ENCODE assay signal across 23 mouse cellular contexts in genomic region chr11:32032053-32032452, GRCm38 (mm10). TPM values are rescaled to one million over a fixed set of nuclear protein-coding genes. Genes with fewer than 3 reads are reported as not detected.
DNase-seq lines count a peak whose midpoint lies in the region; ATAC-seq and TF ChIP-seq lines count a peak whose summit lies in the region.
"Had no signal": no experiment of that assay in that cellular context is flagged by ENCODE, and none has a peak within 500 bp of the region (broad histone marks: within the 10 kb centered on the region; RNA-seq: fewer than 3 reads in every experiment).

No protein-coding gene starts in this region.

- no peak for TF ChIP-seq CTCF in lung, embryonic 14.5 days (IDR thresholded peaks at IDR 0.05; ENCODE audit: low read depth)

- H3K9me3 ChIP-seq in forebrain, embryonic 15.5 days = no peaks in the 10 kb centered on the region
- no peaks in the 10 kb centered on the region for H3K9me3 ChIP-seq in forebrain, embryonic 11.5 days (ENCODE audit: control insufficient read depth, low read length)
- H3K9me3 ChIP-seq in lung, embryonic 14.5 days (ENCODE audit: low read depth, low read length) = no peaks in the 10 kb centered on the region
- no peaks in the 10 kb centered on the region for H3K9me3 ChIP-seq in lung, embryonic 15.5 days
- H3K9me3 ChIP-seq in midbrain, embryonic 15.5 days = no peaks in the 10 kb centered on the region
- H3K9me3 ChIP-seq in midbrain, embryonic 11.5 days (ENCODE audit: control insufficient read depth, low read length) = no peaks in the 10 kb centered on the region
- H3K9me3 ChIP-seq: G1E had no signal

- no peak overlapping the region for H3K4me3 ChIP-seq in forebrain, embryonic 15.5 days
- no peak overlapping the region for H3K4me3 ChIP-seq in forebrain, embryonic 11.5 days (ENCODE audit: low read depth, low read length)
- no peak overlapping the region for H3K4me3 ChIP-seq in lung, embryonic 14.5 days (ENCODE audit: low read depth, low read length)
- H3K4me3 ChIP-seq in lung, embryonic 15.5 days = no peak overlapping the region
- no peak overlapping the region for H3K4me3 ChIP-seq in midbrain, embryonic 15.5 days
- no peak overlapping the region for H3K4me3 ChIP-seq in midbrain, embryonic 11.5 days (ENCODE audit: low read depth, low read length)

- peaks cover 20% of the 10 kb centered on the region; the same call in 1 of the 2 replicates for H3K36me3 ChIP-seq in forebrain, embryonic 15.5 days
- no peaks in the 10 kb centered on the region for H3K36me3 ChIP-seq in forebrain, embryonic 11.5 days (ENCODE audit: control insufficient read depth, insufficient read depth, low read length)
- no peaks in the 10 kb centered on the region for H3K36me3 ChIP-seq in lung, embryonic 14.5 days (ENCODE audit: insufficient read depth)
- no peaks in the 10 kb centered on the region for H3K36me3 ChIP-seq in lung, embryonic 15.5 days
- H3K36me3 ChIP-seq in midbrain, embryonic 15.5 days (replicated peaks) = no peaks in the 10 kb centered on the region
- H3K36me3 ChIP-seq in midbrain, embryonic 11.5 days (ENCODE audit: control insufficient read depth, insufficient read depth, low read length) = no peaks in the 10 kb centered on the region
- H3K36me3 ChIP-seq: G1E had no signal

- H3K27ac ChIP-seq in forebrain, embryonic 15.5 days (replicated peaks) = peak overlapping the region; percentile 43; the same call in 1 of the 2 replicates
- H3K27ac ChIP-seq in forebrain, embryonic 11.5 days (ENCODE audit: low read depth, low read length) = no peak overlapping the region
- no peak overlapping the region for H3K27ac ChIP-seq in lung, embryonic 14.5 days (ENCODE audit: low read depth)
- no peak overlapping the region for H3K27ac ChIP-seq in lung, embryonic 15.5 days
- H3K27ac ChIP-seq in midbrain, embryonic 15.5 days = peak overlapping the region; percentile 26; the same call in 1 of the 2 replicates
- no peak overlapping the region for H3K27ac ChIP-seq in midbrain, embryonic 11.5 days (ENCODE audit: low read depth, low read length)

- no peaks in the 10 kb centered on the region for H3K27me3 ChIP-seq in forebrain, embryonic 15.5 days
- H3K27me3 ChIP-seq in forebrain, embryonic 11.5 days (ENCODE audit: control insufficient read depth, insufficient read depth, low read length) = no peaks in the 10 kb centered on the region
- H3K27me3 ChIP-seq in lung, embryonic 14.5 days (ENCODE audit: insufficient read depth, low read length) = no peaks in the 10 kb centered on the region
- no peaks in the 10 kb centered on the region for H3K27me3 ChIP-seq in lung, embryonic 15.5 days
- no peaks in the 10 kb centered on the region for H3K27me3 ChIP-seq in midbrain, embryonic 15.5 days (replicated peaks)
- no peaks in the 10 kb centered on the region for H3K27me3 ChIP-seq in midbrain, embryonic 11.5 days (ENCODE audit: control insufficient read depth, insufficient read depth, low read length)
- H3K27me3 ChIP-seq: CH12.LX, Patski had no signal

- no peak for ATAC-seq in forebrain, embryonic 15.5 days (replicated peaks)
- no peak for ATAC-seq in forebrain, embryonic 11.5 days (replicated peaks; ENCODE audit: low FRiP score)
- ATAC-seq in lung, embryonic 14.5 days (ENCODE audit: insufficient read depth) = peak; percentile 63
- ATAC-seq in lung, embryonic 15.5 days (ENCODE audit: borderline replicate concordance, extremely low read depth, low FRiP score, low TSS enrichment) = peak; percentile 8; the same call in 1 of the 2 replicates
- ATAC-seq in midbrain, embryonic 15.5 days (replicated peaks) = no peak
- no peak for ATAC-seq in midbrain, embryonic 11.5 days (ENCODE audit: low FRiP score)
- ATAC-seq: activated CD4-positive, CD25-positive, alpha-beta regulatory T cell, adult 4 months; CD4-positive, CD25-positive, alpha-beta regulatory T cell, adult 4 months; Patski had no signal

- no peak for DNase-seq in forebrain, embryonic 11.5 days (ENCODE audit: low spot score)
- DNase-seq in lung, embryonic 14.5 days = peak; percentile 75
- DNase-seq in lung, adult 18-20 months = no peak
- no peak for DNase-seq in lung, postnatal 4 days
- no peak for DNase-seq in midbrain, embryonic 11.5 days (ENCODE audit: low spot score, missing footprints)
- DNase-seq: adrenal gland, adult 2 months; adrenal gland, adult 8-10 months; adrenal gland, postnatal 10 days; adrenal gland, postnatal 14 days; adrenal gland, postnatal 25 days; adrenal gland, postnatal 36 days; B cell, adult 2 months; cerebellum, adult 11 months; cerebellum, adult 11-12 months had no signal

- WGBS in forebrain, embryonic 15.5 days = 73% methylated on average over 9 of the region's 9 CpGs
- 85% methylated on average over 9 of the region's 9 CpGs for WGBS in forebrain, embryonic 11.5 days
- WGBS in lung, embryonic 14.5 days = 29% methylated on average over 9 of the region's 9 CpGs
- 37% methylated on average over 9 of the region's 9 CpGs for WGBS in lung, embryonic 15.5 days
- 84% methylated on average over 9 of the region's 9 CpGs for WGBS in midbrain, embryonic 15.5 days
- WGBS in midbrain, embryonic 11.5 days = 81% methylated on average over 9 of the region's 9 CpGs

- no peak overlapping the region for H3K9ac ChIP-seq in forebrain, embryonic 15.5 days (replicated peaks)
- no peak overlapping the region for H3K9ac ChIP-seq in forebrain, embryonic 11.5 days (ENCODE audit: low read length)
- no peak overlapping the region for H3K9ac ChIP-seq in lung, embryonic 14.5 days
- H3K9ac ChIP-seq in lung, embryonic 15.5 days = no peak overlapping the region
- no peak overlapping the region for H3K9ac ChIP-seq in midbrain, embryonic 15.5 days
- H3K9ac ChIP-seq in midbrain, embryonic 11.5 days (ENCODE audit: low read length) = no peak overlapping the region

- H3K4me1 ChIP-seq in forebrain, embryonic 15.5 days = peaks cover 68% of the 10 kb centered on the region
- H3K4me1 ChIP-seq in forebrain, embryonic 11.5 days (replicated peaks; ENCODE audit: control insufficient read depth, insufficient read depth, low read length) = 0 out of 2 replicates have a peak, but pooled peaks cover 2% of the 10 kb centered on the region
- no peaks in the 10 kb centered on the region for H3K4me1 ChIP-seq in lung, embryonic 14.5 days (ENCODE audit: insufficient read depth)
- H3K4me1 ChIP-seq in lung, embryonic 15.5 days = 0 out of 2 replicates have a peak, but pooled peaks cover 4% of the 10 kb centered on the region
- peaks cover 60% of the 10 kb centered on the region for H3K4me1 ChIP-seq in midbrain, embryonic 15.5 days
- peaks cover 10% of the 10 kb centered on the region for H3K4me1 ChIP-seq in midbrain, embryonic 11.5 days (ENCODE audit: control insufficient read depth, insufficient read depth, low read length)

- H3K4me2 ChIP-seq in forebrain, embryonic 15.5 days (replicated peaks) = no peak overlapping the region
- no peak overlapping the region for H3K4me2 ChIP-seq in forebrain, embryonic 11.5 days (ENCODE audit: low read depth, low read length, severe bottlenecking)
- H3K4me2 ChIP-seq in lung, embryonic 14.5 days = no peak overlapping the region
- H3K4me2 ChIP-seq in lung, embryonic 15.5 days = no peak overlapping the region
- no peak overlapping the region for H3K4me2 ChIP-seq in midbrain, embryonic 15.5 days
- H3K4me2 ChIP-seq in midbrain, embryonic 11.5 days = no peak overlapping the region

RNA-seq across cellular contexts. Expression of gene Nsg2, which starts 31.8 kb away (rescaled TPM):
- 677 and 717 TPM in 2 replicates for polyA plus RNA-seq in forebrain, embryonic 15.5 days (2015; fragmentation: Nextera tagmentation; extraction: Ambion mirVana)
- 24.9 and 27.1 TPM in 2 replicates for polyA plus RNA-seq in forebrain, embryonic 11.5 days (2014; fragmentation: Nextera tagmentation; extraction: Ambion mirVana)
- polyA plus RNA-seq in lung, embryonic 14.5 days (2014; fragmentation: Nextera tagmentation; extraction: Ambion mirVana) = 0.25 and 0.55 TPM in 2 replicates
- polyA plus RNA-seq in lung, embryonic 15.5 days (2015; fragmentation: Nextera tagmentation; extraction: Ambion mirVana) = 1.2 and 2.8 TPM in 2 replicates
- polyA plus RNA-seq in midbrain, embryonic 15.5 days (2015; fragmentation: Nextera tagmentation; extraction: Ambion mirVana) = 653 and 655 TPM in 2 replicates
- polyA plus RNA-seq in midbrain, embryonic 11.5 days (2014; fragmentation: Nextera tagmentation; extraction: Ambion mirVana) = 39.8 and 40.5 TPM in 2 replicates
- polyA plus RNA-seq: C2C12, G1E, Patski had no signal

Comparison
In these comparisons a context has a peak if more than half of its experiments do, and no peak if none do; other contexts are left out.
1. H3K27ac ChIP-seq: peak in forebrain, embryonic 15.5 days (single experiment) and midbrain, embryonic 15.5 days (single experiment); none in forebrain, embryonic 11.5 days (single experiment), lung, embryonic 14.5 days (single experiment), lung, embryonic 15.5 days (single experiment) and midbrain, embryonic 11.5 days (single experiment).
2. RNA of gene Nsg2, which starts 31.8 kb away (polyA plus RNA-seq): 677 to 717 TPM in forebrain, embryonic 15.5 days and 653 to 655 TPM in midbrain, embryonic 15.5 days; 39.8 to 40.5 TPM in midbrain, embryonic 11.5 days, 24.9 to 27.1 TPM in forebrain, embryonic 11.5 days, 1.2 to 2.8 TPM in lung, embryonic 15.5 days and 0.25 to 0.55 TPM in lung, embryonic 14.5 days; every median in the first group is over 10 times any median in the second.
3. ATAC-seq: peak in lung, embryonic 14.5 days (single experiment) and lung, embryonic 15.5 days (single experiment); none in forebrain, embryonic 15.5 days (single experiment), forebrain, embryonic 11.5 days (single experiment), midbrain, embryonic 15.5 days (single experiment) and midbrain, embryonic 11.5 days (single experiment).